Mouse (Mus musculus): ENCODE data around the gene Mtrf1l.
A peak's percentile ranks its signal among the peaks of the same experiment; 100 is the strongest.

Gene Mtrf1l

DNA sequence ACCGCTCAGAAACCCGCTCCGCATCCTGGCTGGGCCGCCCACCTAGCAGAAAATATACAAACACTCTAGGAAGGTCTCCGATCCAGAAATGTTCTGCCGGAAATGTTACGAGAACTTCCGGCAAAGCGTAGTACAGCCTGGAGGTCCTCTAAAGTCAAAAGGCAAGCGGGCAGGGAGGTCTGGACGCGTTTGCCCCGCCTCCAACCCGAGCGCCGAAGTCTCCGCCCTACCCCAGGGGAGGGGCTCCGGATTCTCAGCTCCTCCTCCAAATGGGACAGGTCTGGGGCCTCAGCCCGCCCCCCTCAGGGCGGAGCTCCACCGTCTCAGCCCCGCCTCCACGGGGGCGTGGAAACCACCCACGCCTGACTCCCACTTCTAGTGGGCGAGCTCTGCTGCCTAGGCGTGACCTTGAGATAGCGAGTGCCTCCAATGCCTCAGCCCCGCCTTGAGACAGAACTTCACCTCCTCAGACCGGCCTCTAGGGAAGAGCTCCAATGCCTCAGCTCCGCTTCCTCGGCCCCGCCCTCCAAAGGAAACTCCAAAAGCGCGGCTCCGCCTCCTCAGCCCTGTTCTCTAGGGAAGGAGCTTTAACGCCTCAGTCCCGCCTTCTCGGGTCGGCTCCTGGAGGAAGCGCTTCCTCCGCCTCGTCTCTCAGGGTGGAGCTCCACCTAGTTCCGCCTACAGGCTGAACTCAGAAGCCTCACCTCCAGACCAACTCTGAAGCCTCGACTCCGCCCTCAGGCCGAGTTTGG is at the start of gene Mtrf1l:
Gene Mtrf1l (minus strand): TSS at position 171 of the 752 bp plus-strand sequence.
- peak; percentile 98 for DNase-seq

GRCm38 (mm10) chr10:5871081-5871480 is 47.4 kb upstream of the Mtrf1l start:
- no peak for DNase-seq

DNA sequence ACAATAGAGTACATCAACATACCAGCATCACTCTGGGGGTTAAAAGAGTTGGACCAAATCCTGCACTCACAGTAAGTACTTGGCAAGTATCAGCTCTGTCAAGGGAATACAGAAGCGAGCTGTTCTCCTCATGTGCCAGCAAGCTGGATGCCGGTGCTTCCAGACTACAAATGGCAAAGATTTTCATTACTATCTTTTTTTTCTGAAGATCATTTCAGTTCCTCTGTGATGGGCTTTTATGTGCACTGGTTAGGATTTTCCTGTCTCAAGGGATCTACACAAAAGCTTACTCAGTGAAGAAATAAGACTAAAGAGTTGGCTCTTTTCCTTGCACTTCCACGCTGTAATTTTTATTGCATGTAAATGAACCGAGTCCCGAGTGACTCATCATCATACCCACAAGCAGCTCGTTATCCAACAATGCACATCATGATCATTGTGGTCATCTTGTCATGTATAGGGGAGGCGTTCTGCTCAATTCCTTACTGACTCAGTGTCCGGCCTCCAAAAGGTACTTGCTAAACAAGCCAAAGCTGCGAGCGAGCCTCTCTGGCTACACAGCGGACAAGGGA is 44.4 kb upstream of the Mtrf1l start:
- no peak for DNase-seq

GRCm38 (mm10) chr10:5865996-5866395 is 42.3 kb upstream of the Mtrf1l start:
- DNase-seq = no peak

- no peak for DNase-seq
These were observed 39.0 kb upstream of the Mtrf1l start for GRCm38 (mm10) chr10:5862669-5863068.

DNA sequence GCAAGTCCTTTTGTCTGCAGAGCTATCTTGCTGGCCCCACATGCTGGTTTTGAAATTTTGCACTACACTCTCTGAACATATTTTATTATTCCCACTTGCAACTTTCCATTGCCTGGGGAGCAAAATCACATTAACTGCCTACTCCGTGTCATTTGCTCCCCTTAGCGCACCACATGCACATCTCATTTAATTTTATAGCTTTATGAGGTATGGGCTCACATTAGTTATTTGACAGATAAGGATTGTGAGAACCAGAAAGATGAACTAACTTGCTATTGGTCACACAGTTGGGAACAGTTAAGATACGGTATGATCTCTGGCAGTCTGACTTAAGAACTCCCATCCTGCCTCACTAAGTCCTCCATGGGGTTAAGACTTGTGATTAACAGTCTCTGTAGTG is 37.1 kb upstream of the Mtrf1l start:
- no peak for DNase-seq

DNA sequence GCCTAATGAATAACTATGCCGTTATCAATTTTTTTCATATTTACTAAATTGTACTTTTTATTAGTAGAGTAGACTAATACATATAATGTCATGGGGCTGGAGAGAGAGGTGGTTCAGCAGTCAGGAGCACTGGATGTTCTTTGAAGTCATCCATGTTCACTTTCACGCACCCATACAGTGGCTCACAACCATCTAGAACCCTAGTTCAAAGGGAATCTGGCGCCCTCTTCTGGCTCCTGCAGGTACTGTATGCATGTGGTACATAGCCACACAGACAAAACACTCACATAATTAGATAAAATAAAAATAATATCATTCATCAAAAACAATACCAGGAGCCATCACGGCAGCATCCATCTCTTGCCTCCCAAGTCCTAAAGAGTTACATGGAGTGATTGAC is 36.0 kb upstream of the Mtrf1l start:
- DNase-seq = no peak

DNA sequence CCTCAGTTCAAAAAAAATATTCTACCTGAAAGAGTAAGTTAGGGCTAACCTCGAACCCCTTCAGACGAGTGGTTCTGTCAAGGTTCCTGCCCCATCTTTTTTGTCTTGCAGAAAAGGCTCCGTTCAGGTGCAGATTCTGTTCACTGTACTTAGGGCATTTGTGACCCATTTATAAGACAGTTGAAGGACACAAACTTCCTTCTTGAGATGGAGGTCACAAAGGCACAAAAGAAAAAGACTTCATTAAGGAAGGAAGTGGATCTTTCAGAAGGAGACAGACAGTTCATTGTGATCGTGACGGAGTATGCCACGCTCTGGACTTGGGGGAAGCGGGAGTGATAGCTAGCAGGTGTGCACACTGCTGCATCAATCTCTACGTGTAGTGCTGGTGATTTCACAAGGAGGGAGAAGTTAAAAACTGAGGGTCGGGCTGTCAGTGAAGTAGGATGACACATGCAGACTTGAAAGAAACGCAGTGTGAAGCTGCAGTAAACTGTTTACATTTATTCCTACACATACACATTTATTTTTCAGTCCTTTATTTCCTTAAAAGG is 34.4 kb upstream of the Mtrf1l start:
- no peak for DNase-seq

DNA sequence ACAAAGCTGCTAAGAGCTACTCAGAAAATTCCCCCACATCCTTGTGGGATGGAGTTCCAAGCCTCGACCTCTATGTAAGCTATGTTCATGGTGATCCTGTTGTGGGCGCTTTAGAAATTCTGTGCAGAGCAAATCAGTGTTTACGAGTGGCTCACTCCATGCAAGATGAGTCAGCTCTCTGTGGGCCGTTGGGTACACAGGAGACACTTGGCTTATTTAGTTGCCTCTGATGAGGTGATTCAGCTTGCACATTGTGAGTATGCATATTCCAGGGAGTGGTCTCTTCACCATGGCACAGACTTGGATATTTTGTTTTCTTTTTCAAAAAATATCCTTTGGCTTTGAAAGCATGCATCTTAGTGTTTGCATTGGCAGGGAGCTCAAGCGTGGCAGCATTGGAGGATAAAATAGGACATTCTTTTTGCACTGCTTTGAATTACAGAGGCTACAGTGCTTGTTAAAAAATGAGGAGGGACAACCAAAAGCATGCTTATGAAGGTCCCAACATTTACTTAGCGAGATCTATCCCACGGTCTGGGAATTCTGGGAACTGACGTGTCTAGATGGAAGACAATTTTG is 29.7 kb upstream of the Mtrf1l start:
- no peak for DNase-seq

DNA sequence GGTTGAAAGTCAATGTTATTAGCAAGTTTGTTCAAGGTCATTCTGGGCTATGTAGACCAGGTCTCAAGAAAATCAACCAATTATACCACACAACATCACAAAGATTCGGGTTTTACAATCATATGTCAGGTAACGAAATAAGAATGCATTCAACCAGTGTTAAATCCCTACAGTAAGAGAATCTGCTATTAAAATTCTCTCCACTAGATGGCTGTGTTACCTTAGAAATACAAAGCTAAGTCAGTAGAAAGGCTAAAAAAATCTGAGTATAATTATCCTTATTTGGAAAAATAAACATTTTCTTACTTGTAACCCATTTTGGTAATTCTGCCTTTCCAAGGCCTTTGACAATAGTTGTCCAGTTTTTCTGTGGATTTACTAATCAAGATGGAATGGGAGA is 23.2 kb upstream of the Mtrf1l start:
- no peak for DNase-seq

GRCm38 (mm10) chr10:5841369-5841768 is 17.7 kb upstream of the Mtrf1l start:
- DNase-seq = peak in 1 of 2 experiments; percentile 61

- DNase-seq = no peak
These were observed 2.8 kb upstream of the Mtrf1l start for GRCm38 (mm10) chr10:5826336-5827025.

DNA sequence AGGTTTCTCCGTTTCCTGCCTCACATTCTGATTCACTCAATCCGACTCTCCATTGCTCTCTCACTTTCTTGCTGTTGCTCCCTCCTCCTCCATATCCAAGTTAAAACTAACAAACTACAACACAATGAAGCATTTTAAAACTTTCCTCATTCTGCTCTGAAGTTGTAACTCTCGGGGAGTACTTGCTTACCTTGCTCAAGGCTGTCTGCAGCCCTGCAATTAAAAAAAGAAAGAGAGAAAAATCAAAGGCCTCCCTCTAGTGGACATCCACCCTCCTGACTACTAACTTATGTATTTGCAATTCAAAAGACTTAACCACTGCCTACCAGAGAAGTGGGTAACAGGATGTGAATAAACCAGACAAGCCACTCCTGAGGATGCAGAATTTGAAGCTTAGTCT is 1.1 kb upstream of the Mtrf1l start:
- DNase-seq = peak in 1 of 2 experiments; percentile 57

DNA sequence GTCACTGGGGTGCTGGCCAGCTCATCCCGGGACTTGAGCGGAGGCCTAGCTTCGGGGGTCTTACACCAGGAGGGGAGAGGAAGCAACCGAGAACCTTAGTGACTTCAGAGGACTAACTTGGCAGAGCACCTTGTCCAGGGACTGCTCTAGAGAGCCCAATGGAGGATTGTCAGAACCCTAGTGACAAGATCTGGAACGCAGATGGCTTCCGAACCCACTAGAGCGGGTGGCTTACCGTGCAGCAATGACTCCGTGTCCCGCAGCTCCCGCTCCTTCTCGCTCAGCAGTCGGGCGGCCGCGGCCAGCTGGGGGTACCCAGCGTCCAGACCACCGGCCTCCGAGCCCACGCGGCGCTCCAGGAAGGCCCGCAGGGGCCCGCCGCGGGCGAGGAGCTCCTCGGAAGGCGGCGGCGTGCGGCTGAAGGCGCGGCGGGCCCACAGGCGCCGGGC is 395 bp downstream of the Mtrf1l start:
- DNase-seq = no peak

DNA sequence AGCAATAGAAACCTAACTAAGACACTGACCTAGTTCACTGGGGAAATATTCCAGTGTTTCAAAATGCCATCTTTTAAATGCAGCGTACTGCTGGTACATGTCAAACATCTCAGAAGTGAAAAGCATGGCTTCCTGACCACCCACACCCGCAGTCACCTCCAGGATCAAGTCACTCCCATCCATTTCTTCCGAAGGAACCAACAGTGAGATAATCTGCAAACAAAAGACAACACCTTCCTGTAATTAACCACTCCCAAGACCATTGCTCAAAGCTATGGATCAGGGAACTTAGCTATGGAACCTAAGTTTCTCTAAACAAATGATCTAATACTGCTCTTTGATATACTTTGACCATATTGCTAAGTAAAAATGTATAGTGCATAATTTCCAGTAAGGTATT is 4.9 kb downstream of the Mtrf1l start:
- DNase-seq = no peak

GRCm38 (mm10) chr10:5815968-5816367 is 7.7 kb downstream of the Mtrf1l start:
- DNase-seq = no peak

- DNase-seq = no peak
These were observed 10.0 kb downstream of the Mtrf1l start for GRCm38 (mm10) chr10:5813724-5814123.

DNA sequence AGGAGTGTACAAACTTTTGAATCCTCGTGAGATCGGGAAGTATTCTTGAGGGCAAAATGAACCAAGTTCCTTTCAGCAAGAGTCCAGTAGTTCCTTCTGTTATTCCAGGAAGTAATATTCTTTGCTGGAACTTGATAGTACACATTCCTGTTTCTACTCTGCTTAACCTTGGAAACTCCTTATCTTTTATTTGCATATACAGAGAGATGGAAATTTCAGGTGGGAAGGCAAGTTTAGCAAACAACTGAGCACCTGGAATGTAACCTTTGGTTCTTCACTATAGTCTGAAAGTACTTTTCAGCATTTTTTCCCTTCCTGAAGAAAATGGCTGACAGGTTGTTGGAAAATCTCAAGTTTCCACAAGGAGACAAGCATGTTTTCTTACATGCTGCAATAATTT is 16.0 kb downstream of the Mtrf1l start:
- DNase-seq = no peak

- DNase-seq = no peak
These were observed 16.7 kb downstream of the Mtrf1l start for GRCm38 (mm10) chr10:5806996-5807395.

- no peak for DNase-seq
These were observed 17.3 kb downstream of the Mtrf1l start for GRCm38 (mm10) chr10:5806416-5806815.

DNA sequence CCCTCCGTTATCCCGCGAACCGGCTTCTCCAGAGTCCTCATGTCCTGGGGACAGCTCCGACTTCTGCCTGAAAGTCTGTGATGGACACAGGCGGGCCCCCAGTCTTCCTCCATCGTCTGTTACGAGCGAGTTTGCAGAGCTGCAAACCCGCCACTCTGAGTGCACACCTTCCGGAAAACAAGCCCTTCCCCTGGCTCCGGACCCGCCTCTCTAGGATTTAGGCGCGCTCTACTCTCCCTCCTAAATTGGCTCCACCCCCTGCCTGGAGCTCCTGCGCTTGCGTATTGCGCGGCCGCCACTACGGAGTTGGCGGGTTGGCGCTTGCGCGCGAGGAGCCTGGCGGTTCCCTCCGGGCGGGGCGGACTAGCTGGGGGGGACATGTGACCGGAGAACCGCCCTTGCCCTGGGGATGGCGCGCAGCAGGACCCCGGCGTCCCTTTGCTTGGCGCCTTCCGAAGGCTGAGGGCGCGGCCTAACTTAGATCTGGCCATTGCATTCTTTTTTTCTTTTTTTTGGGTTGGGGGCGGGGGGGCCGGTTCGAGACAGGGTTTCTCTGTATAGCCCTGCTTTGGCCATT is 17.9 kb downstream of the Mtrf1l start:
- peak; percentile 97 to 99 for DNase-seq

GRCm38 (mm10) chr10:5805243-5805730 is 18.4 kb downstream of the Mtrf1l start, which contains the start of gene Fbxo5:
Gene Fbxo5 (minus strand): TSS chr10:5805600.
- DNase-seq = peak; percentile 98 to 100

- DNase-seq = peak; percentile 15 to 24
These were observed 19.0 kb downstream of the Mtrf1l start for GRCm38 (mm10) chr10:5804691-5805156.
